Mouse (Mus musculus): Measurements from ENCODE around the gene Wdr6. TPM values are rescaled to one million over a fixed set of nuclear protein-coding genes. Genes with fewer than 3 reads are reported as not detected.

Gene Wdr6
- total RNA-seq (2023): 29.0 TPM

GRCm38 (mm10) chr9:108578545-108579343 is at the start of gene Wdr6:
Gene Wdr6 (minus strand): TSS chr9:108578739.

GRCm38 (mm10) chr9:108596998-108597764 is 18.6 kb upstream of the Wdr6 start, which contains the start of gene P4htm:
Gene P4htm (minus strand): TSS chr9:108597667.

GRCm38 (mm10) chr9:108569381-108570206 is 8.9 kb downstream of the Wdr6 start, which contains the start of gene Dalrd3:
Gene Dalrd3 (plus strand): TSS chr9:108569886.

GRCm38 (mm10) chr9:108566815-108567776 is 11.4 kb downstream of the Wdr6 start, which contains the start of gene Ndufaf3:
Gene Ndufaf3 (minus strand): TSS chr9:108567434.

GRCm38 (mm10) chr9:108560227-108560841 is 18.2 kb downstream of the Wdr6 start, which contains the start of gene Impdh2:
Gene Impdh2 (plus strand): TSS chr9:108560286.

Other genes starting within 250 kb of the Wdr6 start
- gene Gpx1, start 239.8 kb downstream of the Wdr6 start, total RNA-seq (2023): 217 TPM
- 150 TPM for gene Usp4, start 230.9 kb downstream of the Wdr6 start, total RNA-seq (2023)
- gene 1700102P08Rik, start 185.9 kb downstream of the Wdr6 start, total RNA-seq (2023): 5.4 TPM
- gene Ccdc36, start 150.3 kb downstream of the Wdr6 start, total RNA-seq (2023): not detected
- not detected for gene BC048562, start 142.3 kb downstream of the Wdr6 start, total RNA-seq (2023)
- 35.5 TPM for gene Ccdc71, start 118.2 kb downstream of the Wdr6 start, total RNA-seq (2023)
- 5.8 TPM for gene Klhdc8b, start 117.2 kb downstream of the Wdr6 start, total RNA-seq (2023)
- 0.15 TPM for gene Lamb2, start 99.0 kb downstream of the Wdr6 start, total RNA-seq (2023)
- gene Usp19, start 88.1 kb downstream of the Wdr6 start, total RNA-seq (2023): 285 TPM
- gene Qars, start 71.0 kb downstream of the Wdr6 start, total RNA-seq (2023): 183 TPM
- 225 TPM for gene Qrich1, start 61.9 kb downstream of the Wdr6 start, total RNA-seq (2023)
- 196 TPM for gene Impdh2, start 18.5 kb downstream of the Wdr6 start, total RNA-seq (2023)
- gene Ndufaf3, start 11.3 kb downstream of the Wdr6 start, total RNA-seq (2023): 22.9 TPM
- gene Dalrd3, start 8.9 kb downstream of the Wdr6 start, total RNA-seq (2023): 55.2 TPM
- gene P4htm, start 18.9 kb upstream of the Wdr6 start, total RNA-seq (2023): 9.7 TPM
- gene Arih2, start 70.6 kb upstream of the Wdr6 start, total RNA-seq (2023): 133 TPM
- gene Slc25a20, start 83.3 kb upstream of the Wdr6 start, total RNA-seq (2023): 25.3 TPM
- gene Prkar2a, start 110.6 kb upstream of the Wdr6 start, total RNA-seq (2023): 10.3 TPM
- 100 TPM for gene Ip6k2, start 205.1 kb upstream of the Wdr6 start, total RNA-seq (2023)
- 9.4 TPM for gene Nckipsd, start 229.6 kb upstream of the Wdr6 start, total RNA-seq (2023)
- gene Celsr3, start 247.6 kb upstream of the Wdr6 start, total RNA-seq (2023): not detected